Mouse (Mus musculus): ENCODE results near the gene Bfsp2. TPM values are rescaled to one million over a fixed set of nuclear protein-coding genes. Genes with fewer than 3 reads are reported as not detected.

The Bfsp2 gene
- polyA plus RNA-seq, 1 experiment from 2014 or later: 0.35 TPM

- WGBS: 58% methylated on average over 4 of the region's 4 CpGs
- no peak for ATAC-seq
- H3K36me3 ChIP-seq (ENCODE audit: control insufficient read depth, insufficient read depth): no peaks in the 10 kb centered on the region
- no peak overlapping the region for H3K4me3 ChIP-seq (ENCODE audit: low read depth, low read length)
- TF ChIP-seq CTCF (IDR thresholded peaks at IDR 0.05; ENCODE audit: low read depth): no peak
- no peak overlapping the region for H3K4me2 ChIP-seq (replicated peaks; ENCODE audit: low read depth)
- H3K9ac ChIP-seq (ENCODE audit: low read depth, low read length): no peak overlapping the region
- H3K27ac ChIP-seq (ENCODE audit: low read depth, low read length): no peak overlapping the region
- no peaks in the 10 kb centered on the region for H3K9me3 ChIP-seq (ENCODE audit: control insufficient read depth)
- no peaks in the 10 kb centered on the region for H3K27me3 ChIP-seq (replicated peaks; ENCODE audit: control insufficient read depth, insufficient read depth, low read length)
- H3K4me1 ChIP-seq (replicated peaks; ENCODE audit: control insufficient read depth, insufficient read depth, low read length): 0 out of 2 replicates have a peak, but pooled peaks cover 3% of the 10 kb centered on the region
These were observed 72.0 kb downstream of the Bfsp2 start for GRCm38 (mm10) chr9:103408136-103408777.

- no peaks in the 10 kb centered on the region for H3K4me1 ChIP-seq (replicated peaks; ENCODE audit: control insufficient read depth, insufficient read depth, low read length)
- H3K27ac ChIP-seq (ENCODE audit: low read depth, low read length): no peak overlapping the region
- H3K4me3 ChIP-seq (ENCODE audit: low read depth, low read length): no peak overlapping the region
- H3K36me3 ChIP-seq (ENCODE audit: control insufficient read depth, insufficient read depth): no peaks in the 10 kb centered on the region
- no peaks in the 10 kb centered on the region for H3K27me3 ChIP-seq (replicated peaks; ENCODE audit: control insufficient read depth, insufficient read depth, low read length)
- no peaks in the 10 kb centered on the region for H3K9me3 ChIP-seq (ENCODE audit: control insufficient read depth)
- no peak for ATAC-seq
- no peak overlapping the region for H3K9ac ChIP-seq (ENCODE audit: low read depth, low read length)
- no peak overlapping the region for H3K4me2 ChIP-seq (replicated peaks; ENCODE audit: low read depth)
- TF ChIP-seq CTCF (IDR thresholded peaks at IDR 0.05; ENCODE audit: low read depth): no peak
- WGBS: 48% methylated on average over 4 of the region's 4 CpGs
These were observed 76.8 kb downstream of the Bfsp2 start for GRCm38 (mm10) chr9:103403331-103403973.

DNA sequence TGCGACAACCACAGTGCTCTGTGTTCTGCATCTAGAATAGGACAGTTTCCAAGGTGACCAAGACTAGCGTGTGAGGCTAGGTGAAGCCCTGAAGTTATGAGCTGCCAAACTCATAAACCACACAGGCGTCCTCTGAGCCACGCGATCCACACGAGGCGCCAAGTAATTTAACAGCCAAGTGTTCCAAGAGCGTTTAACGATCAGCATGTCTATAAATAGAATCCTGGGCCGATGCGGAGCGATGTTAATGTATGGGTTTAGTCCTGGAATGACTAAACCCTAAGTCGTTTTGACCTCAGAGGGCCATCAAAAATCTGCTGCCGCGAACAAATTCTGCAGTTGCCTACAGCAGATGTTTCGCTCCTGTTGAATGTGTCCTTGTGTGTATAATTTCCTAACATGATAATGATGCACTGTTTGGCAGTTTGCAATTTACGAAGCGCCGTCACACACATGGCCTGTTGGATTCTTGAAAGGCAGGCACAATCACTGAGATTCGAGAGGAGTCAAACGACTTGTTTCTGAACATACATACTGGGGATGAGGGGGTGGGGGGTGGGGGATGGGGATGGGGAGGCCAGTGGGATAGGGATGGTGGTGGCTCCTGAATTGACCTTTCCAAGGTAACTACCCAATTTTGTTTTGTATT is 81.6 kb downstream of the Bfsp2 start:
- Histone ChIP-seq H3K27ac (ENCODE audit: low read depth, low read length) (no peak overlapping the region), H3K4me2 (replicated peaks; ENCODE audit: low read depth) (no peak overlapping the region), H3K9me3 (ENCODE audit: control insufficient read depth) (no peaks in the 10 kb centered on the region), H3K9ac (ENCODE audit: low read depth, low read length) (no peak overlapping the region), H3K36me3 (ENCODE audit: control insufficient read depth, insufficient read depth) (no peaks in the 10 kb centered on the region), H3K4me3 (ENCODE audit: low read depth, low read length) (no peak overlapping the region), H3K4me1 (replicated peaks; ENCODE audit: control insufficient read depth, insufficient read depth, low read length) (no peaks in the 10 kb centered on the region), H3K27me3 (replicated peaks; ENCODE audit: control insufficient read depth, insufficient read depth, low read length) (no peaks in the 10 kb centered on the region)
- TF ChIP-seq CTCF (IDR thresholded peaks at IDR 0.05; ENCODE audit: low read depth): no peak
- ATAC-seq: no peak
- WGBS: 57% methylated on average over 21 of the region's 21 CpGs

GRCm38 (mm10) chr9:103393256-103393655 is 87.0 kb downstream of the Bfsp2 start:
- 86% methylated on average over 11 of the region's 11 CpGs for WGBS
- Histone ChIP-seq H3K4me2 (replicated peaks; ENCODE audit: low read depth) (no peak overlapping the region), H3K9me3 (ENCODE audit: control insufficient read depth) (no peaks in the 10 kb centered on the region), H3K27ac (ENCODE audit: low read depth, low read length) (no peak overlapping the region), H3K27me3 (replicated peaks; ENCODE audit: control insufficient read depth, insufficient read depth, low read length) (no peaks in the 10 kb centered on the region), H3K4me1 (replicated peaks; ENCODE audit: control insufficient read depth, insufficient read depth, low read length) (no peaks in the 10 kb centered on the region), H3K4me3 (ENCODE audit: low read depth, low read length) (no peak overlapping the region), H3K36me3 (ENCODE audit: control insufficient read depth, insufficient read depth) (no peaks in the 10 kb centered on the region), H3K9ac (ENCODE audit: low read depth, low read length) (no peak overlapping the region)
- TF ChIP-seq CTCF (IDR thresholded peaks at IDR 0.05; ENCODE audit: low read depth): no peak
- ATAC-seq: no peak

DNA sequence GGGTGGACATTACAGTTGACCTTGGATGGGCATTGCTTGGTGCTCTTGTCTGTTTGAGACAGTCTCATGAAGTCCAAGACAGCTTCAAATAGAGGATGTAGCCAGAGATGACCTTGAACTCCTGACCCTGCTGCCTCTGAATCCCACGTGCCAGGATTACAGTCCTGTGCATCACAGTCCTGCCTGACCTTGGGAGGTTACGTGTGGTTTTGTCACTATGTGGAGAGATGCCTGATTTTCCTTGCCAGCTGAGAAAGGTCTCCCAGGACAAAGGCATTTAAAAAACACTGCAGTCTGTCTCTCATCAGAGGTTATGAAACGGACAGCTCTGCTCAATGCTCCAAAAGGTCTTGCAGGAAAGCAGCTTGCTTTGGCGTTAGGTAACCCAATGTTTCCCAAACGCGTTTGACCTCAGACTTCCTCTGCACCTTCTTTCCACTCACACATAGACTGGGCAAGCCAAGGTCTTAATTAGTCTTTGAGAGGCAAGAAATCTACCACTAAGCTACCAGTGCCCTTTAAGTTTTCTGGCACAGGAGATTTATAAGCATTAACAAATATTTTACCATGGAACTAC is 88.3 kb downstream of the Bfsp2 start:
- WGBS: 70% methylated on average over 6 of the region's 6 CpGs
- Histone ChIP-seq H3K4me2 (replicated peaks; ENCODE audit: low read depth) (no peak overlapping the region), H3K27ac (ENCODE audit: low read depth, low read length) (no peak overlapping the region), H3K4me1 (replicated peaks; ENCODE audit: control insufficient read depth, insufficient read depth, low read length) (no peaks in the 10 kb centered on the region), H3K4me3 (ENCODE audit: low read depth, low read length) (no peak overlapping the region), H3K36me3 (ENCODE audit: control insufficient read depth, insufficient read depth) (no peaks in the 10 kb centered on the region), H3K9ac (ENCODE audit: low read depth, low read length) (no peak overlapping the region), H3K27me3 (replicated peaks; ENCODE audit: control insufficient read depth, insufficient read depth, low read length) (no peaks in the 10 kb centered on the region), H3K9me3 (ENCODE audit: control insufficient read depth) (no peaks in the 10 kb centered on the region)
- no peak for ATAC-seq
- no peak for TF ChIP-seq CTCF (IDR thresholded peaks at IDR 0.05; ENCODE audit: low read depth)

DNA sequence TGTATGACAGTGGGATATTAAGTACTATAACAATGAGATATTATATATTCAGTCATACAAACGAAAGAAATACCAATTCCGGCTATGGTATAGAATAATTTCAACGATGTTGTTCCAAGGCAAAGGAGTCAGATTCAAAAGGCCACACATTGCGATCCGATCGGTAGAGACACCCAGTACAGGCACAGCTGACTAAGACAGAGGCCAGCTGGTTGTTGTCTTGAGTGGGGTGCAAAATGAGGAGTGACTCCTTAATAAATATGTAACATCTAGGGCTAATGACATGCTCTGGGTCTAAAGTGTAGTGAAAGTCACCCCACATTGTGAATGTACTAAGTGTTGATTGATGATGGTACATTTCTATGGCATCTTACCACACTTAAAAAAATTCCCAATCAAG is 91.0 kb downstream of the Bfsp2 start:
- H3K4me3 ChIP-seq (ENCODE audit: low read depth, low read length): no peak overlapping the region

More for the DNA sequence above, 91.0 kb downstream of the Bfsp2 start:
- Histone ChIP-seq H3K9ac (ENCODE audit: low read depth, low read length) (no peak overlapping the region), H3K27ac (ENCODE audit: low read depth, low read length) (no peak overlapping the region), H3K27me3 (replicated peaks; ENCODE audit: control insufficient read depth, insufficient read depth, low read length) (no peaks in the 10 kb centered on the region), H3K9me3 (ENCODE audit: control insufficient read depth) (no peaks in the 10 kb centered on the region), H3K4me1 (replicated peaks; ENCODE audit: control insufficient read depth, insufficient read depth, low read length) (no peaks in the 10 kb centered on the region; the same call in 1 of the 2 replicates), H3K4me2 (replicated peaks; ENCODE audit: low read depth) (no peak overlapping the region), H3K36me3 (ENCODE audit: control insufficient read depth, insufficient read depth) (no peaks in the 10 kb centered on the region)
- no peak for TF ChIP-seq CTCF (IDR thresholded peaks at IDR 0.05; ENCODE audit: low read depth)
- ATAC-seq: no peak
- WGBS: 82% methylated on average over 6 of the region's 6 CpGs

Data from intestine, postnatal 0 days (tissue).